Mouse (Mus musculus): ENCODE results near the gene Tjp1. TPM values are rescaled to one million over a fixed set of nuclear protein-coding genes. Genes with fewer than 3 reads are reported as not detected.
A peak's percentile ranks its signal among the peaks of the same experiment; 100 is the strongest.

Gene Tjp1
- polyA plus RNA-seq, 1 experiment from 2014 or later: 21.7 TPM

DNA sequence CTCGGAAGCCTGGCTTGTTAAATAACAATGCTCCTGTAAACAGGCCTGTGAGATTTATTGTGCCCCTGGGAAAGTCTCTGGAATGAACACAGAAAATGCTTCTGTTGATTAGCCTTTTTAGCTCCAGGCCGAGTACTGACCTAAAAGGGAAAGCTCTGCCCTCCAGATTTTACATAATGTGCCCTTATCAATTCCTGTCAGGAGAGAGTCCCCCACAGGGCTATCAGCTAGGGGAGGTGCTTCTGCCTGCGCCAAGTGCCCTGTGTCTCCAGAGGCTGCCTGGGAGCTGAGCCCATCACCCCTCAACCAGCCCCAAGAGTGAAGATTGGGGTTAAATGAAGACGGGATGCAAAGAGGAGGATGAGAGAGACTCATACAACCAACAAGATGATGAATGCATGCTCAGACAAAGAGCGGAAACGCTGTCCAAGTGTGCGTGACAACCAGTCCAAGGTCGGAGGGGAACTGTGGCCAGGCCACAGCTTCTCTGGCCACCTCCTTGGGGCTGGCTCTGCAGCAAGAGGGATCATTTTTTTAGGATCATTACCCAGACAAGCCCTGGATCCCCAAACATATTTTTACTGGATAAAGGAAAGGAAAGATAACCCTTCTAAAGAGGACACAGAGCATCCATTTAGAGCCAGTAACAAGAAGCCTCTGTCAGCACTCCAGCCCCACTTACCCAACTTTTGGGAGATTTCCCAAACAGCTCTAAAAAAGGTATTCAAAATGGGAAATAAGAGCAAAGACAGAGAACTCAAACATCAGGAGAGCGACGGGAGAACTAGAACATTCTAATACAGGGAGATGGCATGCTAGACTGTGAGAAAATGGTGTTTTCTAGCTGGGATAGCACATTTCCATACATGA, 110.1 kb downstream of the Tjp1 start:
- no peak overlapping the region for H3K4me2 ChIP-seq
- ATAC-seq (ENCODE audit: low FRiP score) (no peak), DNase-seq (ENCODE audit: low spot score, missing footprints) (no peak)
- H3K27me3 ChIP-seq (ENCODE audit: control insufficient read depth, insufficient read depth, low read length): no peaks in the 10 kb centered on the region
- no peak overlapping the region for H3K27ac ChIP-seq (ENCODE audit: low read depth, low read length)
- H3K4me3 ChIP-seq (ENCODE audit: low read depth, low read length): no peak overlapping the region
- no peak overlapping the region for H3K9ac ChIP-seq (ENCODE audit: low read length)
- H3K9me3 ChIP-seq (ENCODE audit: control insufficient read depth, low read length): no peaks in the 10 kb centered on the region
- H3K4me1 ChIP-seq (ENCODE audit: control insufficient read depth, insufficient read depth, low read length): 0 out of 2 replicates have a peak, but pooled peaks cover 2% of the 10 kb centered on the region
- 62% methylated on average over 10 of the region's 10 CpGs for WGBS
- H3K36me3 ChIP-seq (ENCODE audit: control insufficient read depth, insufficient read depth, low read length): no peaks in the 10 kb centered on the region

DNA sequence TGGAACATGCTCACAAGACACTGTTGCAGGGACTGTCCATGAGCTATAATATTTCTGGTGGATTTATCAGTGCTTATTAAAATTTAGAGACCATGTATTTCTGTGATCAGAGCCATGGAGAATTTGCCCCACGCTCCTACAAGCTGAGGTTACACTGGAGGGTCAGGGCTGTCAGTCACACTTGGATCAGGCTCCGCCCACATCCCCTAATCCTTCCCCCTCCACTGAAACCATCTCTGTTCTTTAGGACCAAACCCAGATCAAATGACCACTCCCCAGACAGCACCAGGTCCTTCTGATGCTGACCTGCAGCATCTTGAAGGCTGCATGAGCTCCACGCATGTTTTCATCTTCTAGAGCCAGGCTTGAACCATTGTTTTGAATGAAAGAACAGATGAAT, 111.1 kb downstream of the Tjp1 start:
- Histone ChIP-seq H3K9ac (ENCODE audit: low read length) (no peak overlapping the region), H3K4me3 (ENCODE audit: low read depth, low read length) (no peak overlapping the region), H3K4me1 (ENCODE audit: control insufficient read depth, insufficient read depth, low read length) (0 out of 2 replicates have a peak, but pooled peaks cover 2% of the 10 kb centered on the region), H3K36me3 (ENCODE audit: control insufficient read depth, insufficient read depth, low read length) (no peaks in the 10 kb centered on the region), H3K9me3 (ENCODE audit: control insufficient read depth, low read length) (no peaks in the 10 kb centered on the region), H3K27me3 (ENCODE audit: control insufficient read depth, insufficient read depth, low read length) (no peaks in the 10 kb centered on the region), H3K27ac (ENCODE audit: low read depth, low read length) (no peak overlapping the region), H3K4me2 (no peak overlapping the region)
- ATAC-seq (ENCODE audit: low FRiP score) (no peak), DNase-seq (ENCODE audit: low spot score, missing footprints) (no peak)
- 57% methylated on average over 3 of the region's 3 CpGs for WGBS

DNA sequence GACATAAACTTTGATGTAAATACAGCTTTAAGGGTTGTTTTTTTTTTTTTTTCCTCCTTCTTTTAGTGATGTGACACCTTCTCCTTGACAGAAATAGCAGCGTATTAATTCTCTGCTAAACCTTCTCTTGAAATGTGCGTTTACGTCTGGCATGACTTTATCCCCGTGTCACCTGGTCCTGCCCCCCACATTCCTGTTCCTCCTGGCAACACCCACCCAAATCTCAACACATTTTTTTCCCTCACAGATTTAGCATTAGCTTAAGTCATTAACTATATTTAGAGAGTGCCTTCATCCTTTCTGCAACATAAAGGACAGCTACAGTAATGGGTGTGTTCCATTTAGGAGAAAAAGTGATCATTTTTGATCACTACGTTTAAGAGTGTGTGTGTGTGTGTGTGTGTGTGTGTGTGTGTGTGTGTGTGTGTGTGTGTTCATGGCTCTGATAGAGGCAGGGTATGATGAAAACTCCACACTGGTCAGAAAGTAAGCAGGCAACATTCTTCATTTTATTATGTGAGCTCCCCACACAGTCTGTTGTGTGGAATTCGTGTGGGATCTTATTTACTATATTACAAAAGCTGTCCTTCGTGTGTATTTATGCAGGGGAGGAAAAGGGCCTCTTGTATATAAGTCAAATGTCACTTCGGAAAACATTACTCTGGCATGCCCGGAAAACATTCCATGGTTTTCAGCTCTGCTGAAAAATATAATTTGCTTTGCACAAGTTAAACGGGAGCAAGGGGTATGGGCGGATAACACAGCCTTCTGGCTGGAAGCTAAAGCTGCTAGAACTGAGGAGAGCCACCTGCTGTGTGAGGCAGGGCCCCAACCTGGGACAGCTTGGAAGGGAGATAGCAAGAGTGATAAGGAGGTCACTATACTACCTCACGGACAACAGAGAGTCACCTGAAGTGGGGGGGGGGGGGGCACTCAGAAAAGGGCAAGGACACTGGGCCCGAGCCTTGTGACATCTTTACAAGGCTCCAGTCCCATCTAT, 113.3 kb downstream of the Tjp1 start:
- Histone ChIP-seq H3K9ac (ENCODE audit: low read length) (no peak overlapping the region), H3K4me2 (no peak overlapping the region), H3K36me3 (ENCODE audit: control insufficient read depth, insufficient read depth, low read length) (no peaks in the 10 kb centered on the region), H3K4me1 (ENCODE audit: control insufficient read depth, insufficient read depth, low read length) (no peaks in the 10 kb centered on the region), H3K27ac (ENCODE audit: low read depth, low read length) (no peak overlapping the region), H3K9me3 (ENCODE audit: control insufficient read depth, low read length) (no peaks in the 10 kb centered on the region), H3K4me3 (ENCODE audit: low read depth, low read length) (no peak overlapping the region), H3K27me3 (ENCODE audit: control insufficient read depth, insufficient read depth, low read length) (no peaks in the 10 kb centered on the region)
- WGBS: 77% methylated on average over 13 of the region's 13 CpGs
- DNase-seq (ENCODE audit: low spot score, missing footprints): peak; percentile 62
- no peak for ATAC-seq (ENCODE audit: low FRiP score)

DNA sequence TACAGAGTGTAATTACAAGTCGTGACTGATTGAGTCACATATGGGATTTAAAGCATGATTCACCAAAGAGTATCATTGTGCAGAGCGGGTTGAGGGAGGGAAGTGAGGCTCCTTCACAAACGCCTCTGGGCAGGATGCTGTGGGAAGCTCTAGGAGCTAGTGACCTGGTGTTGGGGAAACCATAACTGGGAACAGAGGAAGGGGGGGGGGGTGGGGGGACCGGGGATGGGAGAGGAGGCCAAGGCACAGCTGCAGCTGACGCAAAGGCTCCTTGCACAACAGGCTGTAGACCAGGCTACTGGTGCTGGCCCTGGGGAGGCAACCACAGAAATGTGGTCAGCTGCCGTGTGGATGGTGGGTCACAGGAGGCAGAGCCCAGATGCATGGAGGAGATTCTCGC, 116.9 kb downstream of the Tjp1 start:
- no peaks in the 10 kb centered on the region for H3K9me3 ChIP-seq (ENCODE audit: control insufficient read depth, low read length)
- DNase-seq (ENCODE audit: low spot score, missing footprints) (no peak), ATAC-seq (ENCODE audit: low FRiP score) (no peak)
- H3K27me3 ChIP-seq (ENCODE audit: control insufficient read depth, insufficient read depth, low read length): no peaks in the 10 kb centered on the region
- no peaks in the 10 kb centered on the region for H3K36me3 ChIP-seq (ENCODE audit: control insufficient read depth, insufficient read depth, low read length)
- 77% methylated on average over 7 of the region's 7 CpGs for WGBS
- no peak overlapping the region for H3K4me2 ChIP-seq
- H3K4me1 ChIP-seq (ENCODE audit: control insufficient read depth, insufficient read depth, low read length): no peaks in the 10 kb centered on the region
- H3K9ac ChIP-seq (ENCODE audit: low read length): no peak overlapping the region
- H3K27ac ChIP-seq (ENCODE audit: low read depth, low read length): no peak overlapping the region
- H3K4me3 ChIP-seq (ENCODE audit: low read depth, low read length): no peak overlapping the region

DNA sequence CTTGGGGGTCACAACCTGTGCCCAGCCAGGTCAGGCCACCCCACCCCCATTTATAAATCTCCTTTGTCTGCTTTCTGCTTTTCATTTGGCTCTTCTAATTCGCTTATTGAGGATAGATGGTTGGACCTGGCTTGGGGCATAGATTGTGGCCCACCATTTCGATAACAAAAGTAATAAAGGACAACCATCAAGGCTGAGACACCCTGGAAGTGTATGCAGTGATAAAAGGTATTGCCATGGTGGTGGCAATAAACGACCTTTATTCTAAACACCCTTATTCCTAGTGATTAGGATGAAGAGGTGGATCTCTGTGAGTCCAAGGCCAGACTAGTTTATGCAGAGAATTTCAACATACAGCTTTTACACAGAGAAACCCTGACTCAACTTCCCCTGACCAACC, 121.2 kb downstream of the Tjp1 start:
- Histone ChIP-seq H3K4me1 (ENCODE audit: control insufficient read depth, insufficient read depth, low read length) (no peaks in the 10 kb centered on the region), H3K27me3 (ENCODE audit: control insufficient read depth, insufficient read depth, low read length) (no peaks in the 10 kb centered on the region), H3K36me3 (ENCODE audit: control insufficient read depth, insufficient read depth, low read length) (no peaks in the 10 kb centered on the region), H3K4me2 (no peak overlapping the region), H3K27ac (ENCODE audit: low read depth, low read length) (no peak overlapping the region), H3K9ac (ENCODE audit: low read length) (no peak overlapping the region), H3K4me3 (ENCODE audit: low read depth, low read length) (no peak overlapping the region), H3K9me3 (ENCODE audit: control insufficient read depth, low read length) (no peaks in the 10 kb centered on the region)
- DNase-seq (ENCODE audit: low spot score, missing footprints): no peak
- WGBS: 73% methylated on average over 3 of the region's 3 CpGs
- ATAC-seq (ENCODE audit: low FRiP score): no peak

DNA sequence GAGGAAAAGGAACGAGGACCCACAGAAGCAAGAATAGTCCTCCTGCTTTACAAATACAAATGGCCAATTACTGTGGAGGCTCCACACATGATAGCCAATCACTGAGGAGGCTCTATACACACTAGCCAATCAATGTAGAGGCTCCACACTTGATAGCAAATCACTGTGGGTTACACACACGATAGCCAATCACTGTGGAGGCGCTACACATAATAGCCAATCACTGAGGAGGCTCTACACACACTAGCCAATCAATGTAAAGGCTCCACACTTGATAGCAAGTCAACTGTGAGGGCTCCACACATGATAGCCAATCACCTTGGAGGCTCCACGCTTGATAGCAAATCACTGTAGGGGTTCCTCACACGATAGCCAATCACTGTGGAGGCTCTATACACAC, 125.1 kb downstream of the Tjp1 start:
- 92% methylated on average over 5 of the region's 5 CpGs for WGBS
- H3K4me1 ChIP-seq (ENCODE audit: control insufficient read depth, insufficient read depth, low read length): no peaks in the 10 kb centered on the region
- no peak overlapping the region for H3K4me2 ChIP-seq
- no peak for DNase-seq (ENCODE audit: low spot score, missing footprints)
- H3K27me3 ChIP-seq (ENCODE audit: control insufficient read depth, insufficient read depth, low read length): no peaks in the 10 kb centered on the region
- no peaks in the 10 kb centered on the region for H3K36me3 ChIP-seq (ENCODE audit: control insufficient read depth, insufficient read depth, low read length)
- no peak for ATAC-seq (ENCODE audit: low FRiP score)
- H3K9ac ChIP-seq (ENCODE audit: low read length): no peak overlapping the region
- H3K9me3 ChIP-seq (ENCODE audit: control insufficient read depth, low read length): no peaks in the 10 kb centered on the region
- no peak overlapping the region for H3K27ac ChIP-seq (ENCODE audit: low read depth, low read length)
- H3K4me3 ChIP-seq (ENCODE audit: low read depth, low read length): no peak overlapping the region

DNA sequence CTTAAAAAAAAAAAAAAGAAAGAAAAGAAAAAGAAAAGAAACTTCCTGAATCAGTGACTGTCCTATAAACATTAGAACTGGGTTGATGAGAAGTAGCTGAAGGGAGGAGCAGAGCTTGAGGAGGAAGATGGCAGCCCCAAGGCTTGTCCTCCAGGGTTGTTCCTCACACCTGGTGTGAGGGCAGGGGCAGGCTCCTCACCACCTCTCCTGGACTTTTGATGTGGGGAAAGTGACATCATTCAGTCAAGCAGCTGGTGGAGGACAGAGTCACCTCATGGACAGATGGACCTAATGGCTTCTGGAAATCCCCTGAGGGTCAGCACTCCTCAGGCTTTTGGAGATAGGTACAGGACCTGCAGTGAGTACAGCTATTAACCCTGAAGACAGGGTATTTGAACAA, 126.0 kb downstream of the Tjp1 start:
- Histone ChIP-seq H3K27me3 (ENCODE audit: control insufficient read depth, insufficient read depth, low read length) (no peaks in the 10 kb centered on the region), H3K36me3 (ENCODE audit: control insufficient read depth, insufficient read depth, low read length) (no peaks in the 10 kb centered on the region), H3K4me3 (ENCODE audit: low read depth, low read length) (no peak overlapping the region), H3K27ac (ENCODE audit: low read depth, low read length) (no peak overlapping the region), H3K9ac (ENCODE audit: low read length) (no peak overlapping the region), H3K4me1 (ENCODE audit: control insufficient read depth, insufficient read depth, low read length) (no peaks in the 10 kb centered on the region), H3K4me2 (no peak overlapping the region), H3K9me3 (ENCODE audit: control insufficient read depth, low read length) (no peaks in the 10 kb centered on the region)
- DNase-seq (ENCODE audit: low spot score, missing footprints) (no peak), ATAC-seq (ENCODE audit: low FRiP score) (no peak)

DNA sequence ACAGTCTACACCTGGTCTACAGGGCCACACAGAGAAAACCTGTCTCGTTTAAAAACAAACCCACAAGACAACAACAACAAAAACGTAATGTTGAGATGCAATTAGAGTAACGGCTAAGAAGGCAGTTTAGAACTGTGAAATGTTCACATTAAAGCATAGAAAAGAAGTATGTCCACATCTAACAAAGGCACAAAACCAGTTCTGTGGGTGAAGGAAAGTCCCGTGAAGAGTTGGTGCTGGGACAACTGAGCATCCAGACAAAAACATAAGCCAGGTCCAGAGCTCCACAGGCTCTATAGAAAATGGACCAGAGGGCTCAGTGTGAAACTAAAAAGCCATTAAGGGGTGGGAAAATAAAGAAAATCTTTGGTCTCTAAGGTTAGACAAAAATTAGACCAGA, 131.7 kb downstream of the Tjp1 start:
- Histone ChIP-seq H3K4me1 (ENCODE audit: control insufficient read depth, insufficient read depth, low read length) (peaks cover 11% of the 10 kb centered on the region), H3K36me3 (ENCODE audit: control insufficient read depth, insufficient read depth, low read length) (no peaks in the 10 kb centered on the region), H3K9ac (ENCODE audit: low read length) (no peak overlapping the region), H3K4me2 (no peak overlapping the region), H3K9me3 (ENCODE audit: control insufficient read depth, low read length) (no peaks in the 10 kb centered on the region), H3K27ac (ENCODE audit: low read depth, low read length) (no peak overlapping the region), H3K27me3 (ENCODE audit: control insufficient read depth, insufficient read depth, low read length) (no peaks in the 10 kb centered on the region), H3K4me3 (ENCODE audit: low read depth, low read length) (no peak overlapping the region)
- peak; percentile 59 for DNase-seq (ENCODE audit: low spot score, missing footprints)
- WGBS: 83% methylated on average over 4 of the region's 4 CpGs
- ATAC-seq (ENCODE audit: low FRiP score): no peak

DNA sequence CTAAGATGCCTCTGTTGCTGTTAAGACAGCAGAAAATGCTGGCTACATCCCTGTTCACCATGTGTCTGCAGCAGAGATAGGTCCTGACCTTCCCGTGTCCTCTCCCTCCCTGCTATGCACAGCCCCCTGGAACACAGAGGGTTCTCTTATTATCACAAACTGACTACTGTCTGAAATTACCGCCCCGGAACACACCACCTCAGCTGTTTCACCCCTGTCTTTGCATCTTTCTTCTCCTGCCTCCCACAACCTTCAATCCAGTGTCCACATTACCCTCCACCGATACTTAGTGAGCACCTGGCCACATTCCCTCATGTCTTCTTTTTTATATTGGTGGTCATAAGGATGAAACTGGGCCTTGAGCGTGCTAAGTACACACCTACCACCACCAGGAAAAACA, 132.4 kb downstream of the Tjp1 start:
- DNase-seq (ENCODE audit: low spot score, missing footprints) (peak; percentile 56), ATAC-seq (ENCODE audit: low FRiP score) (no peak)
- WGBS: 66% methylated on average over 5 of the region's 5 CpGs
- no peaks in the 10 kb centered on the region for H3K9me3 ChIP-seq (ENCODE audit: control insufficient read depth, low read length)
- no peaks in the 10 kb centered on the region for H3K36me3 ChIP-seq (ENCODE audit: control insufficient read depth, insufficient read depth, low read length)
- no peak overlapping the region for H3K4me3 ChIP-seq (ENCODE audit: low read depth, low read length)
- no peak overlapping the region for H3K9ac ChIP-seq (ENCODE audit: low read length)
- H3K27me3 ChIP-seq (ENCODE audit: control insufficient read depth, insufficient read depth, low read length): no peaks in the 10 kb centered on the region
- H3K4me2 ChIP-seq: no peak overlapping the region
- no peak overlapping the region for H3K27ac ChIP-seq (ENCODE audit: low read depth, low read length)
- H3K4me1 ChIP-seq (ENCODE audit: control insufficient read depth, insufficient read depth, low read length): peaks cover 11% of the 10 kb centered on the region
